Mouse (Mus musculus): ENCODE data around the gene Cenpa. TPM values are rescaled to one million over a fixed set of nuclear protein-coding genes. Genes with fewer than 3 reads are reported as not detected.

Cenpa gene
- polyA plus RNA-seq, 1 experiment from 2014 or later = 52.3 TPM

GRCm38 (mm10) chr5:30649558-30649957, 17.0 kb upstream of the Cenpa start:
- WGBS = 85% methylated on average over 4 of the region's 4 CpGs
- no peaks in the 10 kb centered on the region for H3K36me3 ChIP-seq
- ATAC-seq (ENCODE audit: low FRiP score, low read depth) = no peak
- H3K9ac ChIP-seq = no peak overlapping the region
- H3K4me2 ChIP-seq = no peak overlapping the region
- H3K27me3 ChIP-seq = no peaks in the 10 kb centered on the region
- peaks cover 25% of the 10 kb centered on the region for H3K4me1 ChIP-seq (replicated peaks)
- no peak overlapping the region for H3K4me3 ChIP-seq
- H3K27ac ChIP-seq (replicated peaks) = no peak overlapping the region
- no peaks in the 10 kb centered on the region for H3K9me3 ChIP-seq

GRCm38 (mm10) chr5:30650756-30651155, 15.8 kb upstream of the Cenpa start:
- Histone ChIP-seq H3K27ac (replicated peaks) (no peak overlapping the region), H3K27me3 (no peaks in the 10 kb centered on the region), H3K4me2 (no peak overlapping the region), H3K4me3 (no peak overlapping the region), H3K36me3 (peaks cover 2% of the 10 kb centered on the region; the same call in 1 of the 2 replicates), H3K4me1 (replicated peaks) (peaks cover 25% of the 10 kb centered on the region), H3K9ac (no peak overlapping the region), H3K9me3 (no peaks in the 10 kb centered on the region)
- ATAC-seq (ENCODE audit: low FRiP score, low read depth) = no peak
- WGBS = 78% methylated on average over 3 of the region's 3 CpGs

GRCm38 (mm10) chr5:30651554-30651953, 15.0 kb upstream of the Cenpa start:
- no peak overlapping the region for H3K4me2 ChIP-seq
- H3K9me3 ChIP-seq = no peaks in the 10 kb centered on the region
- no peaks in the 10 kb centered on the region for H3K27me3 ChIP-seq
- no peak overlapping the region for H3K4me3 ChIP-seq
- no peak for ATAC-seq (ENCODE audit: low FRiP score, low read depth)
- H3K4me1 ChIP-seq (replicated peaks) = peaks cover 25% of the 10 kb centered on the region
- whole genome bisulfite sequencing = 91% methylated on average over 3 of the region's 3 CpGs
- H3K36me3 ChIP-seq = peaks cover 6% of the 10 kb centered on the region; the same call in 1 of the 2 replicates
- H3K27ac ChIP-seq (replicated peaks) = no peak overlapping the region
- no peak overlapping the region for H3K9ac ChIP-seq

DNA sequence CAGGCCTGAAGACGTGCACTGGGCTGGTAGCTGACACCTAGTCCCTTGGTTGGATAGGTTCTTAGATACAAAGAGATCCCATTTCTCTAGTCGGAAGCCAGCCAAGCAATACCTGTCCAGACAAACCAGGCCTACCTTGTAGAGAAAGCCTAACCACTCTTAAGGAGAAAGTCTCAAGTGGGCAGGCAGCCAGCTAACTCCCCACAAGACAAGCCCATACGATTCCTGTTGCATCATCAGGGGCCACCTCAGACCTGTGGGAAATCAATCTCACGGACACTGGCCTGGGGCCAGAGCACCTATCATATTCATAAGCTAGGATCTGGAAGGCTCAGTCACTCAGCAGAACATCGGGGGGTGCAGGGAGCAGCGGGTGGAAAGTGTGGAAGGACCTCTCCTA, 13.3 kb upstream of the Cenpa start:
- 94% methylated on average over 6 of the region's 6 CpGs for WGBS
- H3K36me3 ChIP-seq = peaks cover 21% of the 10 kb centered on the region
- H3K4me1 ChIP-seq (replicated peaks) = peaks cover 17% of the 10 kb centered on the region

DNA sequence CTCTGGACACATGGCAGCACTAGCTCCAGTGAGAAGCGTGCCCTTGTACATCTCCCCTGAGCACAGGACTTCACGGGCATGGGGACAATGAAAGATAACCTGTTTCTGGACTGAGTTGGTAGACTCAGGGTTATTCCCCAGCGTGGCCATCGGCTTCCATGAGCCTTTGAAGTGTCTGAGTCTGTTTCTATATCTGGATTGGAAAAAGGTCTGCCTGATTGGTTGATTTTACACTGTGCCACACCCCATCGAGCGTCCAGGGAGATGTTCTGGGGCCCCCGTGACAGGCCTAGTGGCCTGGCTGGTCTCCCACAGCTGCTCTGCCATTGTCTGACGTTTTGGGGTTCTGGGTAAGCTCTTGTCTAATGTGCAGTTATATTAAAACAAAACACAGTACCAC, 11.5 kb upstream of the Cenpa start:
- no peak overlapping the region for H3K27ac ChIP-seq (replicated peaks)
- no peak overlapping the region for H3K4me2 ChIP-seq
- H3K27me3 ChIP-seq = no peaks in the 10 kb centered on the region
- no peaks in the 10 kb centered on the region for H3K4me1 ChIP-seq (replicated peaks)
- peaks cover 22% of the 10 kb centered on the region for H3K36me3 ChIP-seq
- 88% methylated on average over 8 of the region's 8 CpGs for WGBS
- no peaks in the 10 kb centered on the region for H3K9me3 ChIP-seq
- no peak for ATAC-seq (ENCODE audit: low FRiP score, low read depth)
- H3K9ac ChIP-seq = no peak overlapping the region
- no peak overlapping the region for H3K4me3 ChIP-seq

More for the DNA sequence above, 13.3 kb upstream of the Cenpa start:
- H3K4me2 ChIP-seq = no peak overlapping the region
- ATAC-seq (ENCODE audit: low FRiP score, low read depth) = no peak
- no peaks in the 10 kb centered on the region for H3K27me3 ChIP-seq
- no peak overlapping the region for H3K4me3 ChIP-seq
- no peak overlapping the region for H3K27ac ChIP-seq (replicated peaks)
- no peak overlapping the region for H3K9ac ChIP-seq
- H3K9me3 ChIP-seq = no peaks in the 10 kb centered on the region

DNA sequence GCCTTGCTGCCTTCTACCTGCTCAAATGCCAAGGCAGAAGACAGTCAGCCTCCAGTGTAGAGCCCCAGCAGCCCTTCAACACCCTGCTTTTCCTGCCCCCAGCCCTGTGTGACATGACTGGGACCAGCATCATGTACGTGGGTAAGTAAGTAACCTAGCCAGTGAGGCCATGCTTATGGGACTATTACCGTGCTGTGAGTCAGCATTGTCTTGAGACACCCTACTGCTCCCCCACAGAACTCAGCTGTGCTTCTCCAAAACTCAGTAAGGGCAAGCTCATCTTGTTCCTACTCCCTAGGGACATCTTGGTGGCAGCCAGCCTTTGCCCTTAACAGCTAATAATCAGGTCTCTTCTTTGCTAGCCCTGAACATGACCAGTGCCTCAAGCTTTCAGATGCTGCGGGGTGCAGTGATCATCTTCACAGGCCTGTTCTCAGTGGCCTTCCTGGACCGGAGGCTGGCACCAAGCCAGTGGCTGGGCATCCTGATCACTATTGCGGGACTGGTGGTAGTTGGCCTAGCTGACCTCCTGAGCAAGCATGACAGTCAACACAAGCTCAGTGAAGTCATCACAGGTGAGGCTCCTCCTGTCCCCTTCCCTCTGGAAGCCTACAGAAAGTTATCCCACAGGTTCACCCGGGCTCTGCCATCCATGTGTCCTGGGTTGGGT, 10.9 kb upstream of the Cenpa start:
- WGBS = 92% methylated on average over 6 of the region's 6 CpGs
- Histone ChIP-seq H3K9me3 (no peaks in the 10 kb centered on the region), H3K4me1 (replicated peaks) (no peaks in the 10 kb centered on the region), H3K27me3 (no peaks in the 10 kb centered on the region), H3K27ac (replicated peaks) (no peak overlapping the region), H3K36me3 (peaks cover 22% of the 10 kb centered on the region), H3K9ac (no peak overlapping the region), H3K4me2 (no peak overlapping the region), H3K4me3 (no peak overlapping the region)
- no peak for ATAC-seq (ENCODE audit: low FRiP score, low read depth)

DNA sequence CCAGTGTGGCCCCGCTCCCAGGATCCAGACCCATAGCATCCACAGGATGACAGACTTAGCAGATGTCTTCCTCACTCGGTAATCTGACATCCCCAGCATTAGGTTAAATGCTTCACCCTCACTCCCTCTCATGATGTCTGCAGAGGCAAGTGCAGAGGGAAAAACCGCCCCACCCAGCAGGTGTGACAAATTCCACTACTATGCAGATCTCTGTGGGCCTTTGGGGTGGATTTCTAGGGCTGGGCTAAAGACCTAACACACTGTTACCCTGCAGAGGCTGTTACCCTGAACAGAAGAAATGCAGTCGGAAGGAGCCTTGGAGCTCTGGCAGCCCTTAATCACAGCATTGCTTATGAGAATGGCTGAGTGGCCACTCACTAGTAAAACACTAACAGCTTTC, 7.5 kb upstream of the Cenpa start:
- Histone ChIP-seq H3K27ac (replicated peaks) (no peak overlapping the region), H3K36me3 (peaks cover 22% of the 10 kb centered on the region), H3K4me1 (replicated peaks) (no peaks in the 10 kb centered on the region), H3K4me2 (no peak overlapping the region), H3K27me3 (no peaks in the 10 kb centered on the region), H3K9me3 (no peaks in the 10 kb centered on the region), H3K9ac (no peak overlapping the region), H3K4me3 (no peak overlapping the region)
- 87% methylated on average over 4 of the region's 4 CpGs for WGBS
- ATAC-seq (ENCODE audit: low FRiP score, low read depth) = no peak

GRCm38 (mm10) chr5:30660278-30660677, 6.3 kb upstream of the Cenpa start:
- H3K36me3 ChIP-seq = peaks cover 22% of the 10 kb centered on the region
- no peak overlapping the region for H3K9ac ChIP-seq
- WGBS = 72% methylated on average over 1 of the region's 1 CpGs
- ATAC-seq (ENCODE audit: low FRiP score, low read depth) = no peak
- no peak overlapping the region for H3K4me2 ChIP-seq
- H3K27ac ChIP-seq (replicated peaks) = no peak overlapping the region
- H3K4me1 ChIP-seq (replicated peaks) = no peaks in the 10 kb centered on the region
- H3K9me3 ChIP-seq = no peaks in the 10 kb centered on the region
- H3K4me3 ChIP-seq = no peak overlapping the region
- no peaks in the 10 kb centered on the region for H3K27me3 ChIP-seq

- no peaks in the 10 kb centered on the region for H3K4me1 ChIP-seq (replicated peaks)
- no peak for ATAC-seq (ENCODE audit: low FRiP score, low read depth)
- WGBS = 97% methylated on average over 5 of the region's 5 CpGs
- no peak overlapping the region for H3K9ac ChIP-seq
- no peak overlapping the region for H3K4me2 ChIP-seq
- H3K27me3 ChIP-seq = no peaks in the 10 kb centered on the region
- H3K36me3 ChIP-seq = peaks cover 19% of the 10 kb centered on the region
- no peak overlapping the region for H3K4me3 ChIP-seq
- no peaks in the 10 kb centered on the region for H3K9me3 ChIP-seq
- no peak overlapping the region for H3K27ac ChIP-seq (replicated peaks)
Observed at GRCm38 (mm10) chr5:30660813-30661212, 5.8 kb upstream of the Cenpa start.

DNA sequence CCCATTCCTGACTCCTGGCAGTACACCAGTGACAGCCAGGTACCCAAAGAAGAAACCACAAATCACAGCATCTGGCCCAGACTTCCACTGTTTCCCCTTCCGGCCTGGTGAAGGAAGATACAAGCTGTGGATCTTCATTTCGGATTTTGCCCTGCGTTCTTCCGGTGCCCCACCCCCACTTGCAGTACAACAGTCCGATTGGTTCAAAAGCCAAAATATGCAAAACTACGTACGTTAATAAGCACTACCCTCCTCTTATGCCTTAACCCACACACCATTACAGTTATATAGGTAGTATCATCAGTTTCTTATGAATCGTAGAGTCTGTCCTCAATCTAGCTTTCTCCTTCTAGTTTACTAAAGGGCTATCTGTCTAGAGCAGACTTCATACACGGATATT, 1.2 kb upstream of the Cenpa start:
- Histone ChIP-seq H3K36me3 (no peaks in the 10 kb centered on the region), H3K9me3 (no peaks in the 10 kb centered on the region), H3K27me3 (no peaks in the 10 kb centered on the region), H3K4me1 (replicated peaks) (peaks cover 6% of the 10 kb centered on the region), H3K27ac (replicated peaks) (no peak overlapping the region), H3K9ac (no peak overlapping the region), H3K4me3 (no peak overlapping the region), H3K4me2 (no peak overlapping the region)
- 93% methylated on average over 9 of the region's 9 CpGs for WGBS
- no peak for ATAC-seq (ENCODE audit: low FRiP score, low read depth)

DNA sequence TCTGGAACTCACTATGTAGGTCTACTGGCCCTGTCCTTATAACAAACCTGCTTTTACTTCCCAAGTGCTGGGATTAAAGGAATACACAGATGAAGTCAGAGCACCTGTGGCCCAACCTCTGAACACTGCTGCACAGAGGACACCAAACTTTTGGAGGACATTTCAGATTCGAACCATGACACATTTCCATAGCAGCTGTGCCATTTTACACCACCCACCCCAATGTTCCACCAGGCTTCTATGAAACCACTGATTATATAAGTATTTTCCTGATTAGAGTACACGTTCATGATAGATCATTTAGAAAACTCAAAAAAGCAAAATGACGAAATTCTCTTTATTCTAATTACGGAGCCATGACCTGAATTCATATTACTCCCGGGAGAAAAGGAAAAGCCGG, 609 bp upstream of the Cenpa start:
- Histone ChIP-seq H3K27ac (replicated peaks) (peak overlapping the region; percentile 70; the same call in 1 of the 2 replicates), H3K4me2 (peak overlapping the region; percentile 94), H3K36me3 (no peaks in the 10 kb centered on the region), H3K9ac (0 out of 2 replicates have a peak overlapping the region, but pooled peaks have one; percentile 2), H3K27me3 (no peaks in the 10 kb centered on the region), H3K9me3 (no peaks in the 10 kb centered on the region), H3K4me3 (peak overlapping the region; percentile 89), H3K4me1 (replicated peaks) (peaks cover 6% of the 10 kb centered on the region)
- 55% methylated on average over 6 of the region's 6 CpGs for WGBS
- no peak for ATAC-seq (ENCODE audit: low FRiP score, low read depth)

GRCm38 (mm10) chr5:30667215-30667614, 638 bp downstream of the Cenpa start:
- Histone ChIP-seq H3K27me3 (no peaks in the 10 kb centered on the region), H3K4me2 (peak overlapping the region; percentile 94), H3K4me3 (peak overlapping the region; percentile 89), H3K27ac (replicated peaks) (no peak overlapping the region), H3K36me3 (no peaks in the 10 kb centered on the region), H3K4me1 (replicated peaks) (peaks cover 6% of the 10 kb centered on the region), H3K9me3 (no peaks in the 10 kb centered on the region), H3K9ac (peak overlapping the region; percentile 59)
- no peak for ATAC-seq (ENCODE audit: low FRiP score, low read depth)
- under 1% methylated on average over 13 of the region's 13 CpGs for WGBS

GRCm38 (mm10) chr5:30667686-30668085, 1.1 kb downstream of the Cenpa start:
- 7% methylated on average over 3 of the region's 3 CpGs for WGBS
- Histone ChIP-seq H3K9me3 (no peaks in the 10 kb centered on the region), H3K9ac (peak overlapping the region; percentile 59)

More at GRCm38 (mm10) chr5:30667686-30668085, 1.1 kb downstream of the Cenpa start:
- Histone ChIP-seq H3K36me3 (no peaks in the 10 kb centered on the region), H3K4me2 (peak overlapping the region; percentile 94), H3K27ac (replicated peaks) (no peak overlapping the region), H3K27me3 (no peaks in the 10 kb centered on the region), H3K4me3 (peak overlapping the region; percentile 89), H3K4me1 (replicated peaks) (peaks cover 6% of the 10 kb centered on the region)
- ATAC-seq (ENCODE audit: low FRiP score, low read depth) = no peak
